Comparison of ENCODE assay signal across 18 mouse cellular contexts in the genomic region with DNA sequence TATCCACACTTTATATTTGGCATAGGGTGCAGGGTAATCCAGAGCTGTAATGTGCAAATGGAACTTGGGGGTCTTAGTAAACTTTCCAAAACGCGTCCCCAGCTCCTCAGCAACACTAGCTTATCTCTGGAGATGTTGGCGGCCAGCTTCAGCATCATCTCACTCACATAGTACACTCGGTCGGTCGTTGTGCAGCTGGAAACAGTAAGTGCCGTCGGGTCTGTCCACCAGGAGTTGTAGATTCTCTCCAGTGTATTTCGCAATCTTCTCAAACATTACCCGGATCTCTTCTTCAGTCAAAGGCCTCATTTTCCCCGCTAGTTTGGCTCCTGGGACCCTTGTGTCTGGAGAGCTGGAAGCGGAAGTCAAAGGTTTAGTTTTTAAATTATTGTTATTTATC. TPM values are rescaled to one million over a fixed set of nuclear protein-coding genes. Genes with fewer than 3 reads are reported as not detected.
A peak's percentile ranks its signal among the peaks of the same experiment; 100 is the strongest.
DNase-seq lines count a peak whose midpoint lies in the region; ATAC-seq lines count a peak whose summit lies in the region.
"Had no signal": no experiment of that assay in that cellular context is flagged by ENCODE, and none has a peak within 500 bp of the region (broad histone marks: within the 10 kb centered on the region; RNA-seq: fewer than 3 reads in every experiment).

No protein-coding gene starts in this region.

- no peak overlapping the region for H3K4me2 ChIP-seq in lung, embryonic 15.5 days
- no peak overlapping the region for H3K4me2 ChIP-seq in embryonic facial prominence, embryonic 11.5 days (ENCODE audit: low read depth, low read length)
- H3K4me2 ChIP-seq in limb, embryonic 13.5 days (replicated peaks), result no peak overlapping the region
- H3K4me2 ChIP-seq: hindbrain, embryonic 14.5 days had no signal

- no peak overlapping the region for H3K9ac ChIP-seq in lung, embryonic 15.5 days
- no peak overlapping the region for H3K9ac ChIP-seq in embryonic facial prominence, embryonic 11.5 days (replicated peaks; ENCODE audit: low read length)
- no peak overlapping the region for H3K9ac ChIP-seq in limb, embryonic 13.5 days
- H3K9ac ChIP-seq: hindbrain, embryonic 14.5 days; liver, embryonic 14.5 days had no signal

- no peaks in the 10 kb centered on the region for H3K36me3 ChIP-seq in lung, embryonic 15.5 days
- no peaks in the 10 kb centered on the region for H3K36me3 ChIP-seq in embryonic facial prominence, embryonic 11.5 days (replicated peaks; ENCODE audit: control insufficient read depth, insufficient read depth, low read depth, low read length)
- H3K36me3 ChIP-seq in limb, embryonic 13.5 days, result no peaks in the 10 kb centered on the region

- peak; percentile 84 for ATAC-seq in lung, embryonic 15.5 days (ENCODE audit: borderline replicate concordance, extremely low read depth, low FRiP score, low TSS enrichment)
- no peak for ATAC-seq in embryonic facial prominence, embryonic 11.5 days (replicated peaks; ENCODE audit: insufficient number of reproducible peaks, low FRiP score, low TSS enrichment, low read depth)
- ATAC-seq in limb, embryonic 13.5 days (ENCODE audit: low FRiP score, low read depth), result no peak
- ATAC-seq: intestine, embryonic 16.5 days had no signal

- peak; percentile 18 to 22 for DNase-seq in heart, adult 18-20 months
- no peak for DNase-seq in heart, postnatal 25 days (ENCODE audit: low spot score)
- DNase-seq in lung, adult 18-20 months, result no peak
- peak; percentile 47 for DNase-seq in embryonic facial prominence, embryonic 11.5 days (ENCODE audit: low spot score)
- DNase-seq in retina, embryonic 14.5 days (ENCODE audit: low spot score), result no peak
- DNase-seq in MN1 (ENCODE audit: low spot score), result no peak
- DNase-seq: adrenal gland, postnatal 10 days; B cell, adult 2 months; cerebellum, adult 18-20 months; gastrocnemius, postnatal 25 days; midbrain, embryonic 14.5 days; thymus, adult 2 months had no signal

- H3K9me3 ChIP-seq in lung, embryonic 15.5 days, result no peaks in the 10 kb centered on the region
- no peaks in the 10 kb centered on the region for H3K9me3 ChIP-seq in embryonic facial prominence, embryonic 11.5 days (replicated peaks; ENCODE audit: control insufficient read depth, low read length)
- H3K9me3 ChIP-seq in limb, embryonic 13.5 days, result no peaks in the 10 kb centered on the region

- 28% methylated on average over 12 of the region's 12 CpGs for WGBS in lung, embryonic 15.5 days
- WGBS in embryonic facial prominence, embryonic 11.5 days, result 46% methylated on average over 12 of the region's 12 CpGs
- WGBS in limb, embryonic 13.5 days, result 48% methylated on average over 12 of the region's 12 CpGs

- no peak overlapping the region for H3K4me3 ChIP-seq in lung, embryonic 15.5 days
- H3K4me3 ChIP-seq in embryonic facial prominence, embryonic 11.5 days (ENCODE audit: low read depth, low read length), result no peak overlapping the region
- H3K4me3 ChIP-seq in limb, embryonic 13.5 days, result no peak overlapping the region

- peaks cover 18% of the 10 kb centered on the region for H3K4me1 ChIP-seq in lung, embryonic 15.5 days
- H3K4me1 ChIP-seq in embryonic facial prominence, embryonic 11.5 days (ENCODE audit: control insufficient read depth, insufficient read depth, low read length), result no peaks in the 10 kb centered on the region
- peaks cover 17% of the 10 kb centered on the region for H3K4me1 ChIP-seq in limb, embryonic 13.5 days

- no peaks in the 10 kb centered on the region for H3K27me3 ChIP-seq in lung, embryonic 15.5 days
- no peaks in the 10 kb centered on the region for H3K27me3 ChIP-seq in embryonic facial prominence, embryonic 11.5 days (ENCODE audit: control insufficient read depth, insufficient read depth, low read length)
- no peaks in the 10 kb centered on the region for H3K27me3 ChIP-seq in limb, embryonic 13.5 days

- peak overlapping the region; percentile 68 for H3K27ac ChIP-seq in lung, embryonic 15.5 days
- H3K27ac ChIP-seq in embryonic facial prominence, embryonic 11.5 days (replicated peaks; ENCODE audit: low read depth, low read length), result no peak overlapping the region
- peak overlapping the region; percentile 0; the same call in 1 of the 2 replicates for H3K27ac ChIP-seq in limb, embryonic 13.5 days
- H3K27ac ChIP-seq: liver, embryonic 14.5 days had no signal

- intact Hi-C loops in heart, postnatal 25 days (cut with DNase I), result no loop called here

RNA-seq across cellular contexts. Expression of a gene that starts 55.2 kb away (rescaled TPM):
- under 1 TPM; 0.27 to 0.67 TPM for total RNA-seq in heart, adult 18-20 months (2021)
- total RNA-seq in heart, postnatal 25 days (2021), result under 1 TPM; 0.11 to 0.47 TPM
- 12.4 TPM in 2 replicates for polyA plus RNA-seq in lung, embryonic 15.5 days (2015; fragmentation: Nextera tagmentation; extraction: Ambion mirVana)
- 0.90 and 1.4 TPM in 2 replicates for polyA plus RNA-seq in embryonic facial prominence, embryonic 11.5 days (2014; fragmentation: Nextera tagmentation; extraction: Ambion mirVana)
- polyA plus RNA-seq in limb, embryonic 13.5 days (2015; fragmentation: Nextera tagmentation; extraction: Ambion mirVana), result 1.5 and 2.1 TPM in 2 replicates
- total RNA-seq: MEL had no signal

Comparison
In these comparisons a context has a peak if more than half of its experiments do, and no peak if none do; other contexts are left out.
1. DNase-seq: peak in heart, adult 18-20 months (2 of 2) and embryonic facial prominence, embryonic 11.5 days (single experiment); none in heart, postnatal 25 days (single experiment), lung, adult 18-20 months (0 of 2), retina, embryonic 14.5 days (single experiment) and MN1 (single experiment).